Mouse (Mus musculus) midbrain, embryonic 14.5 days (tissue): Measurements from ENCODE around the gene Spdye4a. TPM values are rescaled to one million over a fixed set of nuclear protein-coding genes. Genes with fewer than 3 reads are reported as not detected.

Experiments used
- ATAC-seq: fragments of 200-750 bp; cut with Nextera tagmentation; 2 replicates; pipeline ENCODE4 v1.8.0; 2017; ENCODE audit warnings: moderate number of reproducible peaks, moderate library complexity; ENCODE audit not compliant: low FRiP score, low TSS enrichment
- DNase-seq: peaks from one replicate; pipeline ENCODE4 v3.0.0-alpha.2; 2015
- H3K27ac ChIP-seq: fragments of 300-500 bp; sonication (generic); replicated peaks from 2 replicates; pipeline ENCODE4 v1.5.1; 2014; ENCODE audit warnings: mild to moderate bottlenecking, low read depth, low read length, moderate library complexity
- H3K27me3 ChIP-seq: fragments of 300-500 bp; sonication (generic); 2 replicates; pipeline ENCODE4 v1.6.1; 2014; ENCODE audit warnings: low read length, control low read depth, mixed read lengths; ENCODE audit not compliant: control insufficient read depth, insufficient read depth
- H3K36me3 ChIP-seq: fragments of 300-500 bp; sonication (generic); 2 replicates; pipeline ENCODE4 v1.6.1; 2014; ENCODE audit warnings: low read length, control low read depth; ENCODE audit not compliant: control insufficient read depth, insufficient read depth
- H3K4me1 ChIP-seq: fragments of 300-500 bp; sonication (generic); 2 replicates; pipeline ENCODE4 v1.6.1; 2014; ENCODE audit warnings: mild to moderate bottlenecking, antibody characterized with exemption, low read length, control low read depth; ENCODE audit not compliant: control insufficient read depth, insufficient read depth
- H3K4me2 ChIP-seq: fragments of 300-500 bp; sonication (generic); 2 replicates; pipeline ENCODE4 v1.6.1; 2014; ENCODE audit warnings: mild to moderate bottlenecking, low read length, moderate library complexity
- H3K4me3 ChIP-seq: fragments of 300-500 bp; sonication (generic); replicated peaks from 2 replicates; pipeline ENCODE4 v1.5.1; 2014; ENCODE audit warnings: low read depth, low read length
- H3K9ac ChIP-seq: fragments of 300-500 bp; sonication (generic); replicated peaks from 2 replicates; pipeline ENCODE4 v1.6.1; 2014; ENCODE audit warnings: mild to moderate bottlenecking, low read length, moderate library complexity
- H3K9me3 ChIP-seq: fragments of 300-500 bp; sonication (generic); 2 replicates; pipeline ENCODE4 v1.6.1; 2016; ENCODE audit warnings: low read length, control low read depth, mixed read lengths; ENCODE audit not compliant: control insufficient read depth
- WGBS: fragments of 180-500 bp; shearing (Covaris S2); extraction: QIAGEN DNeasy Blood & Tissue Kit; methylation state at CpG from one replicate; pipeline ENCODE4 v1.1.7; 2014; 5-methylcytosine and 5-hydroxymethylcytosine counted together
- polyA plus RNA-seq: library from polyadenylated mRNA; unstranded; fragments of >200 nt; fragmentation: Nextera tagmentation; extraction: Ambion mirVana; gene quantifications from 2 replicates; pipeline ENCODE4 v1.2.1, GENCODE M21; 2014

Gene Spdye4a
- polyA plus RNA-seq, 1 experiment from 2014 or later = not detected

DNA sequence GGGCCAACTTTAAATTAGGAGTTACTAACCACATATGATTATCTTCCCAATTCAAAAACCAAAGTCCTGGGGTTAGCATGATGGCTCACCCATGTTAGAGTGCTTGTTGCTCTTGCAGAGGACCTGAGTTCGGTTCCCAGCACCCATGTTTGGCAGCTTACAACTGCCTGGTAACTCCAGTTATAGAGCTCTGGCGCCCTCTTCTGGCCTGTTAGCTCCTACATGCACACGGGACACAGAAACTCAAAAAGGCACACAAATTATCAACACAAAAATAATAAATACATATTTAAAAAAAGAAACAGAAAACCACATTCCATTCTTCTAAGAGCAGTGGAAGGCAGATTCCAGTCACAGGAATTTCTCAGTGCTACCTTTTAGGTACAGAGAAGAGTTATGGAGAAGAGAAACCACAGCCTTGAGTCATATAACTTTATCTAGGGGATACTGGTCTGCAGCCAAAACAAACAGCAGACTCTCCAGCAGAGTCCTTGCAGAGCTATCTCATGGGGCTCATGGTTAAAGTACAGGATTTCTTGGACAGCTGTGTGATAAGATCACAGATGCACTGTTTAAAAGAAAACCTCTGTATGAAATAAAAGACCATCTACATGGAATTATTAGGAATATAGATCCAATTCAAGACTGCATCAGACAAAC is 49.0 kb downstream of the Spdye4a start:
- ATAC-seq = no peak

DNA sequence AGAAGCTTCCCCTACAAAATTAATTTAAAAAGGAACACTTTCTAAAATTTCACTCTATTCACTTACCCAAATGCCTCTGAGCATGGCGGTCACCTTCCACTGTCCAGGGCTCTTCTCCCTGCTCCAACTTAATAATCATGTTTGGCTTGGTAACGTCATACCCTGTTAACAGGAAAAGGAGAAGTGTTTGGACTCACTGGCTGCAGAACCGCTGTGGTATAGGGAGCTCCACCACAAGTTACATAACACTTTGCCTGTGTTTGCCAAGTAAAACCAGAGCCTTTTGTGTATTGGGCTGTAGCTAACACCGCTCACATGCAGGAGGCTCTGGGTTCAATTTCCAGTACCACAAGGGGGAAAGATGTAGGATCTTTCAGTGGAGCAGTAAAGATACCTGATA is 50.7 kb downstream of the Spdye4a start:
- Histone ChIP-seq H3K4me2 (no peak overlapping the region), H3K27ac (no peak overlapping the region), H3K36me3 (peaks cover 69% of the 10 kb centered on the region), H3K4me3 (no peak overlapping the region), H3K27me3 (no peaks in the 10 kb centered on the region), H3K9me3 (no peaks in the 10 kb centered on the region), H3K9ac (no peak overlapping the region), H3K4me1 (peaks cover 10% of the 10 kb centered on the region)
- no peak for ATAC-seq
- DNase-seq = no peak
- WGBS = 95% methylated on average over 4 of the region's 4 CpGs

More for the DNA sequence above, 49.0 kb downstream of the Spdye4a start:
- H3K9me3 ChIP-seq = no peaks in the 10 kb centered on the region
- H3K27me3 ChIP-seq = no peaks in the 10 kb centered on the region
- H3K27ac ChIP-seq = no peak overlapping the region
- H3K9ac ChIP-seq = no peak overlapping the region
- no peak for DNase-seq
- peaks cover 52% of the 10 kb centered on the region for H3K36me3 ChIP-seq
- no peak overlapping the region for H3K4me2 ChIP-seq
- WGBS = 94% methylated on average over 3 of the region's 3 CpGs
- no peak overlapping the region for H3K4me3 ChIP-seq
- H3K4me1 ChIP-seq = peaks cover 10% of the 10 kb centered on the region

Other genes with a start within 250 kb of the Spdye4a start
- 28.9 and 32.1 TPM in 2 replicates for gene Rnf216, start 113.9 kb downstream of the Spdye4a start, polyA plus RNA-seq
- gene Olfr718-ps1, start 79.3 kb downstream of the Spdye4a start, polyA plus RNA-seq = not detected in 2 replicates
- gene Rbak, start 46.1 kb downstream of the Spdye4a start, polyA plus RNA-seq = 12.3 and 13.9 TPM in 2 replicates
- not detected in 2 replicates for gene Spdye4b, start 45.9 kb downstream of the Spdye4a start, polyA plus RNA-seq
- 20.4 and 25.2 TPM in 2 replicates for gene Zfp12, start 8.3 kb upstream of the Spdye4a start, polyA plus RNA-seq
- gene Zfp316, start 43.1 kb upstream of the Spdye4a start, polyA plus RNA-seq = 6.9 and 7.8 TPM in 2 replicates
- gene Zfp853, start 66.7 kb upstream of the Spdye4a start, polyA plus RNA-seq = 0.13 TPM in 1 of 2 replicates, not detected in the other
- 30.0 and 30.8 TPM in 2 replicates for gene E130309D02Rik, start 88.5 kb upstream of the Spdye4a start, polyA plus RNA-seq
- 75.1 and 84.3 TPM in 2 replicates for gene Zdhhc4, start 102.4 kb upstream of the Spdye4a start, polyA plus RNA-seq
- gene Grid2ip, start 130.4 kb upstream of the Spdye4a start, polyA plus RNA-seq = 0.29 and 0.31 TPM in 2 replicates
- 134 and 139 TPM in 2 replicates for gene Kdelr2, start 176.9 kb upstream of the Spdye4a start, polyA plus RNA-seq
- gene Daglb, start 237.7 kb upstream of the Spdye4a start, polyA plus RNA-seq = 17.6 and 17.8 TPM in 2 replicates